Mouse (Mus musculus) lung, embryonic 16.5 days (tissue): ENCODE data around the gene Bri3. TPM values are rescaled to one million over a fixed set of nuclear protein-coding genes. Genes with fewer than 3 reads are reported as not detected.

Experiments
- ATAC-seq: fragments of 200-750 bp; cut with Nextera tagmentation; 2 replicates; pipeline ENCODE4 v1.8.0; 2017; ENCODE audit warnings: low read depth, mild to moderate bottlenecking, moderate library complexity
- H3K27ac ChIP-seq: fragments of 300-500 bp; sonication (generic); 2 replicates; pipeline ENCODE4 v1.5.1; 2014; ENCODE audit warnings: mild to moderate bottlenecking, control low read depth, low read length
- H3K27me3 ChIP-seq: fragments of 300-500 bp; sonication (generic); 2 replicates; pipeline ENCODE4 v1.6.1; 2014; ENCODE audit warnings: low read depth, low read length, mixed read lengths; ENCODE audit not compliant: control insufficient read depth, insufficient read depth
- H3K36me3 ChIP-seq: fragments of 300-500 bp; sonication (generic); 2 replicates; pipeline ENCODE4 v1.6.1; 2014; ENCODE audit warnings: low read length; ENCODE audit not compliant: control insufficient read depth, insufficient read depth
- H3K4me1 ChIP-seq: fragments of 300-500 bp; sonication (generic); replicated peaks from 2 replicates; pipeline ENCODE4 v1.6.1; 2014; ENCODE audit warnings: low read length, mixed read lengths; ENCODE audit not compliant: control insufficient read depth, insufficient read depth
- H3K4me2 ChIP-seq: fragments of 300-500 bp; sonication (generic); 2 replicates; pipeline ENCODE4 v1.6.1; 2014; ENCODE audit warnings: low read depth, low read length, control low read depth
- H3K4me3 ChIP-seq: fragments of 300-500 bp; sonication (generic); 2 replicates; pipeline ENCODE4 v1.5.1; 2014; ENCODE audit warnings: mild to moderate bottlenecking, low read length, control low read depth
- H3K9ac ChIP-seq: fragments of 300-500 bp; sonication (generic); 2 replicates; pipeline ENCODE4 v1.6.1; 2014; ENCODE audit warnings: low read length, control low read depth
- H3K9me3 ChIP-seq: fragments of 300-500 bp; sonication (generic); 2 replicates; pipeline ENCODE4 v1.6.1; 2016; ENCODE audit warnings: low read length; ENCODE audit not compliant: control insufficient read depth
- WGBS: fragments of 180-500 bp; shearing (Covaris S2); extraction: QIAGEN DNeasy Blood & Tissue Kit; methylation state at CpG from one replicate; pipeline ENCODE4 v1.1.7; 2014; 5-methylcytosine and 5-hydroxymethylcytosine counted together
- polyA plus RNA-seq: library from polyadenylated mRNA; unstranded; fragments of >200 nt; fragmentation: Nextera tagmentation; extraction: Ambion mirVana; gene quantifications from 2 replicates; pipeline ENCODE4 v1.2.1, GENCODE M21; 2015

Bri3 gene
- polyA plus RNA-seq, 1 experiment from 2014 or later: 114 TPM

DNA sequence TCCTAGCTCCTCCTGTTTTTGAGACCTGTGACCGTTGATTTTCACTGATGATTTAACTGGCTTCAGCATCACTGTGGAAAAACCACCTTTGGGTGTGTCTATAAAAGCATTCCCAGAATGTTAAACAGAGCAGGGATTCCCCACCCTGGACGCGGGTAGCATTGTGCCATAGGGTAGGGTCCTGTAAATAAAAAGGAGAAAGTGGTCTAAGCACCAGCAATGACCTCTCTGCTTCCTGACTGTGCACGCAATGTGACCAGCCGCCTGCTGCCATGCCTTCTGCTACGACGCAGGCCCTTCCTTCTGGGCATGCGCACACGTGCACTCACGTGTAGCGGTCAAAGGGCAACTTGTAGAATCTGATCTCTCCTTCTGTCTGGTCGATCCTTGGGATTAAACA, 174.2 kb downstream of the Bri3 start:
- Histone ChIP-seq H3K36me3 (no peaks in the 10 kb centered on the region), H3K27ac (no peak overlapping the region), H3K4me1 (no peaks in the 10 kb centered on the region), H3K9me3 (no peaks in the 10 kb centered on the region), H3K27me3 (no peaks in the 10 kb centered on the region), H3K4me2 (no peak overlapping the region), H3K4me3 (no peak overlapping the region), H3K9ac (no peak overlapping the region)
- WGBS: 89% methylated on average over 12 of the region's 12 CpGs
- ATAC-seq: no peak

GRCm38 (mm10) chr5:144420001-144420400, 175.8 kb downstream of the Bri3 start:
- H3K4me1 ChIP-seq: no peaks in the 10 kb centered on the region
- H3K4me3 ChIP-seq: no peak overlapping the region
- no peak overlapping the region for H3K9ac ChIP-seq
- no peaks in the 10 kb centered on the region for H3K36me3 ChIP-seq
- H3K9me3 ChIP-seq: no peaks in the 10 kb centered on the region
- no peak overlapping the region for H3K27ac ChIP-seq
- WGBS: 58% methylated on average over 8 of the region's 8 CpGs
- no peak overlapping the region for H3K4me2 ChIP-seq
- H3K27me3 ChIP-seq: no peaks in the 10 kb centered on the region
- no peak for ATAC-seq

GRCm38 (mm10) chr5:144426697-144427096, 182.5 kb downstream of the Bri3 start:
- H3K36me3 ChIP-seq: no peaks in the 10 kb centered on the region
- H3K27me3 ChIP-seq: no peaks in the 10 kb centered on the region
- 25% methylated on average over 3 of the region's 3 CpGs for WGBS
- H3K4me3 ChIP-seq: no peak overlapping the region
- H3K4me1 ChIP-seq: no peaks in the 10 kb centered on the region
- ATAC-seq: no peak
- H3K9ac ChIP-seq: no peak overlapping the region
- no peaks in the 10 kb centered on the region for H3K9me3 ChIP-seq
- H3K27ac ChIP-seq: no peak overlapping the region
- no peak overlapping the region for H3K4me2 ChIP-seq

DNA sequence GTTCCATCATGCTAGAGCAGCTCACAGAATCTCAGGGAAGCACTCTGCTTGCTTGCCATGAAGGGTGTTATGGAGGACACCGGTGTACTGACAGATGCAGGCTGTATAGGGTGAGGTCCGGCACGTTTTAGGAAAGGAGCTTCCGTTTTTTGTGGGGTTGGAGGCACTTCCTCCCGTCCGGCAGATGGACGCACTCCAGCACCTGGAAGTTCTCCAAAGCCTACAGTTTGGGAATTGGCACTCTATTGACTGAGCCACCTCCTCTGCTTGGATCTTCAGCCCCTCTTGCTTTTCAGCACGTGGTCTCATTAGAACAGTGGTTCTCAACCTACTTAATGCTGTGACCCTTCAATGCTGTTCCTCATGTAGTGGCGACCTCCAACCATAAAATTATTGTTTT, 183.6 kb downstream of the Bri3 start:
- H3K9ac ChIP-seq: no peak overlapping the region
- no peaks in the 10 kb centered on the region for H3K4me1 ChIP-seq
- ATAC-seq: no peak
- no peaks in the 10 kb centered on the region for H3K9me3 ChIP-seq
- H3K4me3 ChIP-seq: no peak overlapping the region
- 49% methylated on average over 9 of the region's 9 CpGs for WGBS
- H3K4me2 ChIP-seq: no peak overlapping the region
- H3K27ac ChIP-seq: no peak overlapping the region
- H3K36me3 ChIP-seq: no peaks in the 10 kb centered on the region
- H3K27me3 ChIP-seq: no peaks in the 10 kb centered on the region

- Histone ChIP-seq H3K4me2 (no peak overlapping the region), H3K4me1 (no peaks in the 10 kb centered on the region), H3K9ac (no peak overlapping the region), H3K27me3 (no peaks in the 10 kb centered on the region), H3K9me3 (no peaks in the 10 kb centered on the region), H3K27ac (no peak overlapping the region), H3K4me3 (no peak overlapping the region), H3K36me3 (no peaks in the 10 kb centered on the region)
- WGBS: 72% methylated on average over 6 of the region's 6 CpGs
- ATAC-seq: no peak
Observed at GRCm38 (mm10) chr5:144431481-144431880, 187.2 kb downstream of the Bri3 start.

DNA sequence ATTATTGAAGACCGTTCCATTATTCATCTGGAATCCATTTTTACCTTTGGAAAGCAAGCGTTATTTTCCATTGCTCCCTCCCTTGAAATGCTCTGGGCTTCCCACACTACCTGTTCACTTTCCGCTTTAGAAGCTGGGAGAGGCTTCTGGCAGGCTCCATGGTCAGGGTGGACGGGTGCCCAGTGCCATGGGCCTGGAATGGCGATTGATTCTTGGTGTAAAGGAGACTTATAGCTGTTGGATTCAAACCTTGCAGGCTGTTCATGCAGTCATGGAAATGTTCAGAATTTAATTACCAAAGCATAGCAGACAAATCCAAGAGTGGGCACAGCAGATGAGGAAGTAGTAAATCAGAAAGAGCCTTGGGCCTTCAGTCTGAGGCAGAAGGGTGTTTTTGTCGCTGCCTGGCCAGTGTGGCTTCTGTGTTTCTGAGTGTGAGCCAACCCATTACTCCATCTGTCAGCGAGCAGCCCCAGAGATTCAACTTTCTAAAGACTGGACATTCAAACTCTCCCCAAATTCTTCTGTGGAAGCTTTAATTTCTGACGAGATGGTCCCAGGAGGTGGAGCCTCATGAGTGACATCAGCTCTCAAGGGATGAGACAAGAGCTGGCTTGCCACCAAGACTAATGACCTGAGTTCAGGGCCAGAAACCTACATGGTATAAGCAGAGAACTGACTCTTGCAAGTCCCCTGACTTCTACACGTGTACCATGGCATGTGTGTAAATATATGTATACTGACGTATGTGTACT, 195.2 kb downstream of the Bri3 start:
- no peaks in the 10 kb centered on the region for H3K27me3 ChIP-seq

GRCm38 (mm10) chr5:144441831-144442271, 197.6 kb downstream of the Bri3 start:
- Histone ChIP-seq H3K9ac (no peak overlapping the region), H3K4me3 (no peak overlapping the region), H3K27me3 (no peaks in the 10 kb centered on the region), H3K27ac (no peak overlapping the region), H3K36me3 (no peaks in the 10 kb centered on the region), H3K9me3 (no peaks in the 10 kb centered on the region), H3K4me2 (no peak overlapping the region), H3K4me1 (no peaks in the 10 kb centered on the region)
- ATAC-seq: no peak
- WGBS: 44% methylated on average over 12 of the region's 12 CpGs

More for the DNA sequence above, 195.2 kb downstream of the Bri3 start:
- no peak overlapping the region for H3K4me2 ChIP-seq
- 71% methylated on average over 10 of the region's 10 CpGs for WGBS
- H3K4me1 ChIP-seq: no peaks in the 10 kb centered on the region
- H3K27ac ChIP-seq: no peak overlapping the region
- H3K9me3 ChIP-seq: no peaks in the 10 kb centered on the region
- no peak overlapping the region for H3K9ac ChIP-seq
- no peaks in the 10 kb centered on the region for H3K36me3 ChIP-seq
- H3K4me3 ChIP-seq: no peak overlapping the region
- ATAC-seq: no peak

DNA sequence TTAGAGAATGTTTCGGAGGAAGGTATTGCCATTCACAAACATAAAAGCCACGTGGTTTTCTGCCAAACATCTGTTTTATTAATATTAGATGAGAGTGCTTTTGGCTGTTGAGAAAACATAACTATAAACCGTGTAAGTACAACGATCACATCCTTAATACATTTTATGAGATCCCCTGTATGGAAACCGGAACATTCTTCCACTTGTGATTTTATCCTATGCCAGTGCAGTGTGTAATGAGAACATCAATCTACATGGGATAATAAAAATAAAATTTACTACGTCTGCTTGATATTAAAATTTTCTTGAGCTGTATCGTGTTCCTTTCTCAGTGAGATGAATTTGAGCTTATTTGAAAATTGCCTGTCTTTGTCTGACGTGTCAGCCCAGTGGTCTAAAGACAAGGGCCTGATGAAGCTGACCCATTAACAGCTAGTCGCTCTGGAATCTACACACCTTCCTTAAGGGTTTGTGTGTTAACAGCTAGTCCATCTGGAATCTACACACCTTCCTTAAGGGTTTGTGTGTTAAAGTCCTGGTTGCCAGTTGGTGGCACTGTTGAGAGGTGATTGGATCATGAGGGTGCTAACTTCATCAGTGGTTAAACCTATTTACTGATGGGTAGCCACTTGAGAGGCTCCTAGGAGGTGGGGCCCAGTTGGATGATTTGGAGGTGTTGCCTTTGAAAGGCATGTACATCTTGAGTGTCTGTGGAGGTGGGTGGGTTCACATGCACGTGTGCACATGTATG, 202.4 kb downstream of the Bri3 start:
- H3K9me3 ChIP-seq: no peaks in the 10 kb centered on the region
- ATAC-seq: no peak
- H3K4me2 ChIP-seq: no peak overlapping the region

DNA sequence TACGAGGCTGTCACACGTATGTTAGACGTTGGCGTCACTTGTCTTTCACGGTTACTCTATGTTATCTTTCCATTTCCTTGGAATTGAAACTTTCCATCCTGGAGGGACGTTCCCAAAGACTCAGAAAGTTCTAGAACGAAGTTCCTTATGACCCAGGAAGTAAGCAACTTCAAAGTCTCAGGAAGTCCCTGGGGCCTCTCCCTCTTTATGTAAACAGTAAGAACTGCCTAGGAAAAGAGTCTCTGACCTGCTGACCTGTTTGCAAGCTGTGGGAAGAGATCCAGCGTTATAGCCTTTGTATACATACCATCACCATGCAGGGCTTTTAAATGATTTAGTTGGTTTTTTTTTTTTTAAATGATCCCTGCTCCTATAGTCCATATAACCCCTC, 203.0 kb downstream of the Bri3 start:
- H3K9ac ChIP-seq: no peak overlapping the region
- H3K4me1 ChIP-seq: no peaks in the 10 kb centered on the region
- no peak overlapping the region for H3K4me3 ChIP-seq
- no peaks in the 10 kb centered on the region for H3K27me3 ChIP-seq
- no peak for ATAC-seq
- H3K36me3 ChIP-seq: no peaks in the 10 kb centered on the region
- H3K9me3 ChIP-seq: no peaks in the 10 kb centered on the region
- H3K27ac ChIP-seq: no peak overlapping the region
- WGBS: 45% methylated on average over 8 of the region's 8 CpGs
- no peak overlapping the region for H3K4me2 ChIP-seq

More for the DNA sequence above, 202.4 kb downstream of the Bri3 start:
- Histone ChIP-seq H3K4me1 (no peaks in the 10 kb centered on the region), H3K9ac (no peak overlapping the region), H3K4me3 (no peak overlapping the region), H3K36me3 (no peaks in the 10 kb centered on the region), H3K27ac (no peak overlapping the region), H3K27me3 (no peaks in the 10 kb centered on the region)
- WGBS: 75% methylated on average over 10 of the region's 10 CpGs
